Mouse (Mus musculus): ENCODE results near the gene Coq8b.

GRCm38 (mm10) chr7:27273739-27274351, 41.0 kb downstream of the Coq8b start:
- TF ChIP-seq POLR2A (IDR thresholded peaks at IDR 0.05; ENCODE audit: extremely low read depth, insufficient read depth, low read length), result no peak
- peak; percentile 26; the same call in 1 of the 2 replicates for TF ChIP-seq CTCF (IDR thresholded peaks at IDR 0.05; ENCODE audit: extremely low read depth, insufficient read depth, low read length)
